Mouse (Mus musculus): ENCODE data around the gene Gm11985. TPM values are rescaled to one million over a fixed set of nuclear protein-coding genes. Genes with fewer than 3 reads are reported as not detected.

Gene Gm11985
- polyA plus RNA-seq, 1 experiment = not detected

DNA sequence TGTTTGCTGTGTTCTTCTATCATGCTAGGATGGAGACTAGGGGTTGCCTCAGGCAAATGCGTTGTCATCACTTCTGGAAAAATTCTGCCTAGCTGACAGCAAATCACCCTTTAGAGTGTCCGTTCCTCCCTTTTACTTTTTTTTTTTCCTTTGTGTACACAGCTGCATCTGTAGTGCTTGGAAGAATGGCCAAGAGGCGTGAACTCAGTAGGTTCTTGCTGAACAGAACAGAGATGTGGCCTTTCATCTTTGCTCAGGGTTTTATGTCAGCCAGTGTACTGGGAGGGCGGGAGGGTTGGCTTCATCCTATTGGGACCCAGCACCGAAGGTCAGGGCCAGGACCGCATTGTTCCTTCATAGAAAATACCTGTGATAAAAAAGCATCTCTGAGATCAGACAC is 53.1 kb downstream of the Gm11985 start:
- 61% methylated on average over 6 of the region's 6 CpGs for WGBS
- DNase-seq = no peak
- TF ChIP-seq CTCF (IDR thresholded peaks at IDR 0.05; ENCODE audit: insufficient read depth, low read length) = no peak
- TF ChIP-seq POLR2A (IDR thresholded peaks at IDR 0.05; ENCODE audit: borderline replicate concordance, extremely low read depth, low read depth, low read length) = no peak
- no peaks in the 10 kb centered on the region for H3K4me1 ChIP-seq (ENCODE audit: control insufficient read depth, insufficient read depth, low read length)
- no peak overlapping the region for H3K4me3 ChIP-seq (replicated peaks; ENCODE audit: extremely low read depth, low read depth, low read length)

GRCm38 (mm10) chr11:7134319-7134718 is 54.0 kb downstream of the Gm11985 start:
- H3K4me1 ChIP-seq (ENCODE audit: control insufficient read depth, insufficient read depth, low read length) = 0 out of 2 replicates have a peak, but pooled peaks cover 2% of the 10 kb centered on the region
- no peak overlapping the region for H3K4me3 ChIP-seq (replicated peaks; ENCODE audit: extremely low read depth, low read depth, low read length)
- WGBS = 76% methylated on average over 5 of the region's 5 CpGs
- DNase-seq = no peak
- TF ChIP-seq POLR2A (IDR thresholded peaks at IDR 0.05; ENCODE audit: borderline replicate concordance, extremely low read depth, low read depth, low read length) = no peak
- TF ChIP-seq CTCF (IDR thresholded peaks at IDR 0.05; ENCODE audit: insufficient read depth, low read length) = no peak

GRCm38 (mm10) chr11:7133736-7134135 is 54.6 kb downstream of the Gm11985 start:
- no peak for DNase-seq
- WGBS = 78% methylated on average over 5 of the region's 5 CpGs
- TF ChIP-seq CTCF (IDR thresholded peaks at IDR 0.05; ENCODE audit: insufficient read depth, low read length) (no peak), POLR2A (IDR thresholded peaks at IDR 0.05; ENCODE audit: borderline replicate concordance, extremely low read depth, low read depth, low read length) (no peak)
- no peak overlapping the region for H3K4me3 ChIP-seq (replicated peaks; ENCODE audit: extremely low read depth, low read depth, low read length)
- H3K4me1 ChIP-seq (ENCODE audit: control insufficient read depth, insufficient read depth, low read length) = 0 out of 2 replicates have a peak, but pooled peaks cover 2% of the 10 kb centered on the region

Other genes with a start within 250 kb of the Gm11985 start
- 0.75 and 1.3 TPM in 2 replicates for gene Adcy1, start 125.1 kb downstream of the Gm11985 start, polyA plus RNA-seq (2012; rRNA removed)
- gene Igfbp1, start 9.2 kb upstream of the Gm11985 start, polyA plus RNA-seq (2012; rRNA removed) = 0.07 TPM in 1 of 2 replicates, not detected in the other
- gene Igfbp3, start 25.4 kb upstream of the Gm11985 start, polyA plus RNA-seq (2012; rRNA removed) = 55.2 and 113 TPM in 2 replicates